Mouse (Mus musculus) ES-Bruce4 (cell line): ENCODE data around the gene Mafg.

ENCODE experiments used
- CTCF ChIP-seq: IDR thresholded peaks from one replicate; pipeline ENCODE4 v1.8.1; 2011; ENCODE audit warnings: low read depth, low read length
- EP300 ChIP-seq: IDR thresholded peaks from 2 replicates; pipeline ENCODE4 v1.6.1; 2011; ENCODE audit warnings: low read depth, low read length; ENCODE audit not compliant: insufficient read depth
- POLR2A ChIP-seq: IDR thresholded peaks from one replicate; pipeline ENCODE4 v1.8.1; 2011; ENCODE audit warnings: low read length; ENCODE audit not compliant: insufficient read depth

GRCm38 (mm10) chr11:120665406-120665805 lies 32.0 kb upstream of the Mafg start:
- TF ChIP-seq CTCF (no peak), POLR2A (no peak), EP300 (no peak)
